Mouse (Mus musculus) spleen, adult 2 months (tissue): Measurements from ENCODE around the gene Cdhr2. TPM values are rescaled to one million over a fixed set of nuclear protein-coding genes. Genes with fewer than 3 reads are reported as not detected.

Experiments used
- DNase-seq, 2 experiments: peaks; one replicate each; pipeline versions ENCODE4 v3.0.0 to v3.0.0-alpha.2; 2012 to 2021; ENCODE audit warnings: low spot score in 2 of 2, low read depth in 1 of 2
- H3K27ac ChIP-seq: fragments of 200-500 bp; 2 replicates; pipeline ENCODE4 v1.5.1; 2012; ENCODE audit warnings: low read length, inconsistent platforms; ENCODE audit not compliant: insufficient read depth
- H3K27me3 ChIP-seq: fragments of 200-500 bp; 2 replicates; pipeline ENCODE4 v1.6.1; 2012; ENCODE audit warnings: mild to moderate bottlenecking, moderate library complexity, low read length, inconsistent platforms; ENCODE audit not compliant: control insufficient read depth, insufficient read depth
- H3K36me3 ChIP-seq: fragments of 200-500 bp; 2 replicates; pipeline ENCODE4 v1.6.1; 2012; ENCODE audit warnings: mild to moderate bottlenecking, low read length, inconsistent platforms; ENCODE audit not compliant: control insufficient read depth, insufficient read depth
- H3K4me1 ChIP-seq: fragments of 200-500 bp; 2 replicates; pipeline ENCODE4 v1.6.1; 2011; ENCODE audit warnings: inconsistent platforms; ENCODE audit not compliant: control insufficient read depth, insufficient read depth, insufficient read length
- H3K4me3 ChIP-seq: fragments of 200-500 bp; 2 replicates; pipeline ENCODE4 v1.5.1; 2011; ENCODE audit warnings: mild to moderate bottlenecking, inconsistent platforms; ENCODE audit not compliant: insufficient read depth, insufficient read length; ENCODE audit errors: extremely low read depth
- CTCF ChIP-seq: fragments of 200-500 bp; IDR thresholded peaks from 2 replicates; pipeline ENCODE4 v1.5.1; 2011; ENCODE audit warnings: mild to moderate bottlenecking, inconsistent platforms; ENCODE audit not compliant: insufficient read depth, insufficient read length, insufficient replicate concordance; ENCODE audit errors: extremely low read depth
- POLR2A ChIP-seq: fragments of 200-500 bp; IDR thresholded peaks from 2 replicates; pipeline ENCODE4 v1.6.1; 2011; ENCODE audit warnings: low read depth, low read length, inconsistent platforms
- WGBS: fragments of 180-500 bp; shearing (Covaris S2); methylation state at CpG from one replicate; pipeline ENCODE4 v1.1.7; 2018; 5-methylcytosine and 5-hydroxymethylcytosine counted together
- polyA plus RNA-seq: library from polyadenylated mRNA; depleted of rRNA; stranded (reverse); fragments of >200 nt; gene quantifications from 2 replicates; pipeline ENCODE4 v1.2.3, GENCODE M21; 2012

Gene Cdhr2
- polyA plus RNA-seq, 1 experiment: 0.04 TPM

GRCm38 (mm10) chr13:54686139-54687053 lies 14.9 kb upstream of the Cdhr2 start:
- H3K4me3 ChIP-seq: peak overlapping the region; percentile 77
- no peak for DNase-seq
- H3K36me3 ChIP-seq: peaks cover 28% of the 10 kb centered on the region
- TF ChIP-seq CTCF (no peak), POLR2A (no peak)
- peak overlapping the region; percentile 65 for H3K27ac ChIP-seq
- peaks cover 24% of the 10 kb centered on the region; the same call in 1 of the 2 replicates for H3K4me1 ChIP-seq
- 5% methylated on average over 19 of the region's 19 CpGs for whole genome bisulfite sequencing
- H3K27me3 ChIP-seq: no peaks in the 10 kb centered on the region

GRCm38 (mm10) chr13:54687096-54687495 lies 14.2 kb upstream of the Cdhr2 start:
- Histone ChIP-seq H3K36me3 (peaks cover 21% of the 10 kb centered on the region), H3K4me3 (peak overlapping the region; percentile 77), H3K4me1 (peaks cover 31% of the 10 kb centered on the region), H3K27ac (peak overlapping the region; percentile 96), H3K27me3 (no peaks in the 10 kb centered on the region)
- TF ChIP-seq CTCF (no peak), POLR2A (peak; percentile 37; the same call in 1 of the 2 replicates)
- peak; percentile 71 to 83 for DNase-seq
- under 1% methylated on average over 33 of the region's 35 CpGs for WGBS

- TF ChIP-seq POLR2A (peak; percentile 46), CTCF (no peak)
- peaks cover 38% of the 10 kb centered on the region for H3K4me1 ChIP-seq
- H3K4me3 ChIP-seq: peak overlapping the region; percentile 77
- 1% methylated on average over 82 of the region's 82 CpGs for WGBS
- DNase-seq: peak; percentile 95 to 97
- H3K27me3 ChIP-seq: no peaks in the 10 kb centered on the region
- peaks cover 14% of the 10 kb centered on the region for H3K36me3 ChIP-seq
- H3K27ac ChIP-seq: peak overlapping the region; percentile 97
Observed at GRCm38 (mm10) chr13:54687575-54688424, 13.5 kb upstream of the Cdhr2 start.

- Histone ChIP-seq H3K4me1 (peaks cover 32% of the 10 kb centered on the region), H3K4me3 (no peak overlapping the region), H3K27ac (no peak overlapping the region), H3K27me3 (no peaks in the 10 kb centered on the region), H3K36me3 (no peaks in the 10 kb centered on the region)
- WGBS: 92% methylated on average over 8 of the region's 8 CpGs
- TF ChIP-seq POLR2A (no peak), CTCF (no peak)
- DNase-seq: no peak
Observed at GRCm38 (mm10) chr13:54690151-54690740, 11.0 kb upstream of the Cdhr2 start.

- H3K4me1 ChIP-seq: peaks cover 20% of the 10 kb centered on the region
- TF ChIP-seq POLR2A (no peak), CTCF (no peak)
- H3K27me3 ChIP-seq: no peaks in the 10 kb centered on the region
- no peak overlapping the region for H3K4me3 ChIP-seq
- peak; percentile 52 to 75 for DNase-seq
- H3K27ac ChIP-seq: peak overlapping the region; percentile 98
- H3K36me3 ChIP-seq: no peaks in the 10 kb centered on the region
Observed at GRCm38 (mm10) chr13:54691737-54692136, 9.5 kb upstream of the Cdhr2 start.

GRCm38 (mm10) chr13:54692711-54693557 lies 8.3 kb upstream of the Cdhr2 start:
- peak overlapping the region; percentile 98 for H3K27ac ChIP-seq
- TF ChIP-seq POLR2A (no peak), CTCF (no peak)
- H3K4me3 ChIP-seq: peak overlapping the region; percentile 69
- no peaks in the 10 kb centered on the region for H3K27me3 ChIP-seq
- DNase-seq: no peak
- peaks cover 20% of the 10 kb centered on the region for H3K4me1 ChIP-seq
- H3K36me3 ChIP-seq: no peaks in the 10 kb centered on the region
- 6% methylated on average over 21 of the region's 21 CpGs for WGBS
